Comparison of ENCODE assay signal across 8 mouse cellular contexts in the genomic region with DNA sequence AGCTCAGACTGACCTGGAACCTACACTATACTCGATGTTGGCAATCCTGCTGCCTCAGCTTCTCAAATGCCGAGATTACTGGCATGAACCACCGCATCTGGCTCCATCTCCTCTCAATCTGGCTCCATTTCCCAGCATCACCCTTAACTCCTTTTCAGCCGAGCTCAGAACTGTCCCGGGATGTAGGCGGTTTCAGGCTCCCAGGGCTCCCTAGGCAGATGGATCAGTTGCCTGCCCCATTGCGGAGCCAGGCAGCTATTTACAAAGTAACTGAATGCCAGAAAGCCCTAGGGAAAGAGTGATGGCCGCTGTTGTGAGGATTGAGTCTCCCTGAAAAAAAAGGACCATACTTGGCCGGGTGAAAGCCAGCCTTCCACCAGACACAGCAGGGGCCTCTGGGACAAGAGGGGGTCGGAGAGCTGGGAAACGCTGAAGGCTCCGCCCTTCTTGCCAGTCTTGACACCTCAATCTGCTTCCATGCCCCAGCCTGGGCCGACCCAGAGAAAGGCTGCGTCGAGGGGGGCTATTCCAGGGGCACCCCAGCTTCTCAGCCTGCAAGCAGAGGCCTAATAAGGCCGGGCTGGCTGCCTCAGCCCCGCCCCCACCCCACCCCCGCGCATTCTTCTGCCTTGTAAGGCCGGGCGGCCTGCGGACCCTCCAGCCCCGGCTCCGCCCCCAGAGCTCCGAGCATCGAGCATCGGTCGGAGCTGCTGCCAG. TPM values are rescaled to one million over a fixed set of nuclear protein-coding genes. Genes with fewer than 3 reads are reported as not detected.
DNase-seq lines count a peak whose midpoint lies in the region; ATAC-seq lines count a peak whose summit lies in the region.

A gene (plus strand): TSS at position 683 of the 717 bp plus-strand sequence.

- 6% methylated on average over 28 of the region's 28 CpGs for WGBS in intestine, embryonic 16.5 days
- 12% methylated on average over 27 of the region's 28 CpGs for WGBS in liver, embryonic 11.5 days
- 2% methylated on average over 28 of the region's 28 CpGs for WGBS in neural tube, embryonic 12.5 days

- peak within 1 kb of the TSS; percentile 76 for H3K9ac ChIP-seq in intestine, embryonic 16.5 days (ENCODE audit: low read depth, low read length)
- peak within 1 kb of the TSS; percentile 56 for H3K9ac ChIP-seq in liver, embryonic 11.5 days (ENCODE audit: low read depth, low read length)
- H3K9ac ChIP-seq in neural tube, embryonic 12.5 days, result peak within 1 kb of the TSS; percentile 63

- peaks cover 23% of the 10 kb centered on the region for H3K4me1 ChIP-seq in intestine, embryonic 16.5 days (ENCODE audit: control insufficient read depth, insufficient read depth, low read length)
- H3K4me1 ChIP-seq in liver, embryonic 11.5 days (replicated peaks; ENCODE audit: control insufficient read depth, insufficient read depth, low read length), result peaks cover 35% of the 10 kb centered on the region
- peaks cover 24% of the 10 kb centered on the region for H3K4me1 ChIP-seq in neural tube, embryonic 12.5 days

- no peaks in the 10 kb centered on the region for H3K9me3 ChIP-seq in intestine, embryonic 16.5 days (ENCODE audit: control insufficient read depth, low read length)
- no peaks in the 10 kb centered on the region for H3K9me3 ChIP-seq in liver, embryonic 11.5 days (ENCODE audit: control insufficient read depth, low read length)
- H3K9me3 ChIP-seq in neural tube, embryonic 12.5 days, result no peaks in the 10 kb centered on the region

- DNase-seq in frontal cortex, adult 2 months (ENCODE audit: extremely low spot score in 1 of 2, low spot score in 1 of 2), result no peak
- no peak for DNase-seq in frontal cortex, postnatal 25 days (ENCODE audit: low spot score in 2 of 2)
- peak in 1 of 2 experiments; percentile 74 for DNase-seq in gastrocnemius, postnatal 4 days (ENCODE audit: low spot score in 2 of 2)
- DNase-seq in liver, embryonic 11.5 days (ENCODE audit: low spot score), result peak; percentile 64
- DNase-seq in right cerebral cortex, postnatal 36 days (ENCODE audit: low spot score in 2 of 2), result no peak

- no peaks in the 10 kb centered on the region for H3K36me3 ChIP-seq in intestine, embryonic 16.5 days (ENCODE audit: control insufficient read depth, insufficient read depth, low read length)
- no peaks in the 10 kb centered on the region for H3K36me3 ChIP-seq in liver, embryonic 11.5 days (ENCODE audit: control insufficient read depth, insufficient read depth, low read length)
- H3K36me3 ChIP-seq in neural tube, embryonic 12.5 days, result no peaks in the 10 kb centered on the region

- no peaks in the 10 kb centered on the region for H3K27me3 ChIP-seq in intestine, embryonic 16.5 days (replicated peaks; ENCODE audit: control insufficient read depth, insufficient read depth, low read length)
- H3K27me3 ChIP-seq in liver, embryonic 11.5 days (replicated peaks; ENCODE audit: control insufficient read depth, insufficient read depth, low read length), result peaks cover 10% of the 10 kb centered on the region
- H3K27me3 ChIP-seq in neural tube, embryonic 12.5 days (replicated peaks), result no peaks in the 10 kb centered on the region; the same call in none of the 2 replicates

- H3K4me2 ChIP-seq in intestine, embryonic 16.5 days (ENCODE audit: low read depth, low read length), result peak within 1 kb of the TSS; percentile 61
- H3K4me2 ChIP-seq in liver, embryonic 11.5 days, result peak within 1 kb of the TSS; percentile 69
- H3K4me2 ChIP-seq in neural tube, embryonic 12.5 days (replicated peaks), result peak within 1 kb of the TSS; percentile 80

- H3K4me3 ChIP-seq in intestine, embryonic 16.5 days (ENCODE audit: low read length), result peak within 1 kb of the TSS; percentile 50
- H3K4me3 ChIP-seq in liver, embryonic 11.5 days (ENCODE audit: low read depth, low read length), result peak within 1 kb of the TSS; percentile 40
- peak within 1 kb of the TSS; percentile 31 for H3K4me3 ChIP-seq in neural tube, embryonic 12.5 days

- ATAC-seq in common myeloid progenitor, adult 5-6 weeks (replicated peaks; ENCODE audit: low read depth, poor library complexity, severe bottlenecking), result peak; percentile 23; the same call in 1 of the 2 replicates
- ATAC-seq in intestine, embryonic 16.5 days, result peak; percentile 86
- ATAC-seq in liver, embryonic 11.5 days (replicated peaks; ENCODE audit: low FRiP score), result peak; percentile 53; the same call in 1 of the 2 replicates
- ATAC-seq in neural tube, embryonic 12.5 days (ENCODE audit: low FRiP score, low read depth), result peak; percentile 84

- peak within 1 kb of the TSS; percentile 77 for H3K27ac ChIP-seq in intestine, embryonic 16.5 days (ENCODE audit: low read length)
- no peak within 1 kb of the TSS; the same call in 1 of the 2 replicates for H3K27ac ChIP-seq in liver, embryonic 11.5 days (ENCODE audit: low read depth, low read length)
- H3K27ac ChIP-seq in neural tube, embryonic 12.5 days, result 0 out of 2 replicates have a peak within 1 kb of the TSS, but pooled peaks have one; percentile 15

RNA-seq across cellular contexts. Expression of the gene that starts here (rescaled TPM):
- polyA plus RNA-seq in frontal cortex, adult 2 months (2012; rRNA removed), result 51.9 and 57.3 TPM in 2 replicates
- total RNA-seq in common myeloid progenitor, adult 5-6 weeks (2017), result not detected in 2 replicates
- 100 to 1,000 TPM; 247 to 265 TPM for total RNA-seq in gastrocnemius, postnatal 4 days (2021)
- polyA plus RNA-seq in intestine, embryonic 16.5 days (2015; fragmentation: Nextera tagmentation; extraction: Ambion mirVana), result 1,232 and 1,258 TPM in 2 replicates
- polyA plus RNA-seq in liver, embryonic 11.5 days (2014; fragmentation: Nextera tagmentation; extraction: Ambion mirVana), result 98.9 and 115 TPM in 2 replicates
- 71.8 and 73.4 TPM in 2 replicates for polyA plus RNA-seq in neural tube, embryonic 12.5 days (2016; fragmentation: Nextera tagmentation; extraction: Ambion mirVana)

Comparison
In these comparisons a context has a peak if more than half of its experiments do, and no peak if none do; other contexts are left out.
1. RNA of the gene that starts here (total RNA-seq): 247 to 265 TPM in gastrocnemius, postnatal 4 days; not detected in common myeloid progenitor, adult 5-6 weeks; every median in the first group is over 100 times any median in the second.
2. RNA of the gene that starts here (polyA plus RNA-seq): 1,232 to 1,258 TPM in intestine, embryonic 16.5 days; 98.9 to 115 TPM in liver, embryonic 11.5 days, 71.8 to 73.4 TPM in neural tube, embryonic 12.5 days and 51.9 to 57.3 TPM in frontal cortex, adult 2 months; every median in the first group is over 10 times any median in the second.
3. Peak in ATAC-seq in common myeloid progenitor, adult 5-6 weeks; RNA of the gene not detected or under 1 TPM.
4. ATAC-seq: peak in every context shown above with its lines; median percentile 86 in intestine, embryonic 16.5 days; 84 in neural tube, embryonic 12.5 days; 53 in liver, embryonic 11.5 days; 23 in common myeloid progenitor, adult 5-6 weeks.
5. Peak in every context shown above with its lines, with median percentiles within 50 percentile points of each other: H3K4me2 ChIP-seq, H3K4me3 ChIP-seq and H3K9ac ChIP-seq.